Mouse (Mus musculus) layer of hippocampus, adult 18-20 months (tissue): ENCODE measurements around the gene Pcsk7. TPM values are rescaled to one million over a fixed set of nuclear protein-coding genes. Genes with fewer than 3 reads are reported as not detected.
A peak's percentile ranks its signal among the peaks of the same experiment; 100 is the strongest.

Experiments
- DNase-seq, 2 experiments: peaks; one replicate each; pipeline ENCODE4 v3.0.0; 2022; ENCODE audit warnings: low spot score in 2 of 2
- long read RNA-seq: library from polyadenylated mRNA; stranded (forward); transcript quantifications from one replicate; pipeline ENCODE4 v2.0.0, GENCODE M21; 2021
- total RNA-seq, 2 experiments: library from RNA; stranded (reverse); gene quantifications; 2 replicates each; pipeline ENCODE4 v1.2.3; 2021

The Pcsk7 gene
- total RNA-seq = 10 to 100 TPM; 21.4 to 23.1 TPM
- long read RNA-seq, transcript Pcsk7-201 (17 exons, 3,876 nt) = major isoform, 11 of 26 reads
- long read RNA-seq, partial matches to known transcripts = 3 of 26 reads
- long read RNA-seq, other reads (novel, unspliced or antisense) = 6 of 26 reads

GRCm38 (mm10) chr9:45906355-45907077 is at the start of gene Pcsk7, which contains the start of gene Rnf214:
Gene Pcsk7, plus strand, starts transcription at chr9:45906497.
Gene Rnf214, minus strand, starts transcription at chr9:45906911.
- peak; percentile 82 to 92 for DNase-seq

GRCm38 (mm10) chr9:45859364-45859763 is 46.9 kb upstream of the Pcsk7 start:
- no peak for DNase-seq

GRCm38 (mm10) chr9:45861813-45862212 is 44.5 kb upstream of the Pcsk7 start:
- peak in 1 of 2 experiments; percentile 34 for DNase-seq

GRCm38 (mm10) chr9:45869181-45869580 is 37.1 kb upstream of the Pcsk7 start:
- no peak for DNase-seq

GRCm38 (mm10) chr9:45870265-45870664 is 36.0 kb upstream of the Pcsk7 start:
- DNase-seq = no peak

GRCm38 (mm10) chr9:45877928-45878327 is 28.4 kb upstream of the Pcsk7 start:
- DNase-seq = no peak

- no peak for DNase-seq
Measured at GRCm38 (mm10) chr9:45893681-45894080, 12.6 kb upstream of the Pcsk7 start.

GRCm38 (mm10) chr9:45905196-45905595 is 1.1 kb upstream of the Pcsk7 start:
- no peak for DNase-seq

GRCm38 (mm10) chr9:45905811-45906237 is 473 bp upstream of the Pcsk7 start:
- DNase-seq = peak in 1 of 2 experiments; percentile 18

GRCm38 (mm10) chr9:45907078-45907428 is 756 bp downstream of the Pcsk7 start:
- DNase-seq = no peak

- no peak for DNase-seq
Measured at GRCm38 (mm10) chr9:45910995-45911394, 4.7 kb downstream of the Pcsk7 start.

GRCm38 (mm10) chr9:45911673-45912072 is 5.4 kb downstream of the Pcsk7 start:
- DNase-seq = peak in 1 of 2 experiments; percentile 43

- DNase-seq = no peak
Measured at GRCm38 (mm10) chr9:45915659-45916058, 9.4 kb downstream of the Pcsk7 start.

- peak in 1 of 2 experiments; percentile 56 for DNase-seq
Measured at GRCm38 (mm10) chr9:45917041-45917934, 11.0 kb downstream of the Pcsk7 start.

- no peak for DNase-seq
Measured at GRCm38 (mm10) chr9:45919895-45920294, 13.6 kb downstream of the Pcsk7 start.

GRCm38 (mm10) chr9:45929285-45929684 is 23.0 kb downstream of the Pcsk7 start:
- DNase-seq = no peak

- no peak for DNase-seq
Measured at GRCm38 (mm10) chr9:45931958-45932357, 25.7 kb downstream of the Pcsk7 start.

GRCm38 (mm10) chr9:45932571-45933415 is 26.5 kb downstream of the Pcsk7 start:
- DNase-seq = peak; percentile 54 to 63

- DNase-seq = no peak
Measured at GRCm38 (mm10) chr9:45935628-45936210, 29.4 kb downstream of the Pcsk7 start, which contains the start of gene Tagln. Gene Tagln, minus strand, starts transcription at chr9:45936058.

GRCm38 (mm10) chr9:45936883-45937282 is 30.6 kb downstream of the Pcsk7 start:
- peak in 1 of 2 experiments; percentile 62 for DNase-seq
